Mouse (Mus musculus) monocyte, adult 2 months (primary cell): ENCODE data around the gene Megf11.

Experiments used
- DNase-seq, 2 experiments: peaks; one replicate each; pipeline ENCODE4 v3.0.0; 2022; ENCODE audit warnings: low spot score in 2 of 2, low read depth in 1 of 2

Gene Megf11

GRCm38 (mm10) chr9:64519921-64520746 lies 134.7 kb downstream of the Megf11 start:
- DNase-seq, result no peak

GRCm38 (mm10) chr9:64520747-64521283 lies 135.4 kb downstream of the Megf11 start:
- no peak for DNase-seq

GRCm38 (mm10) chr9:64523264-64524045 lies 138.0 kb downstream of the Megf11 start:
- no peak for DNase-seq

- DNase-seq, result no peak
Observed at GRCm38 (mm10) chr9:64528061-64528460, 142.6 kb downstream of the Megf11 start.

GRCm38 (mm10) chr9:64528595-64528994 lies 143.2 kb downstream of the Megf11 start:
- DNase-seq, result no peak

- no peak for DNase-seq
Observed at GRCm38 (mm10) chr9:64531935-64532334, 146.5 kb downstream of the Megf11 start.

- DNase-seq, result no peak
Observed at GRCm38 (mm10) chr9:64532711-64533242, 147.4 kb downstream of the Megf11 start.

- no peak for DNase-seq
Observed at GRCm38 (mm10) chr9:64533488-64534119, 148.2 kb downstream of the Megf11 start.

GRCm38 (mm10) chr9:64534313-64534712 lies 148.9 kb downstream of the Megf11 start:
- DNase-seq, result no peak

- DNase-seq, result no peak
Observed at GRCm38 (mm10) chr9:64534856-64535539, 149.6 kb downstream of the Megf11 start.

GRCm38 (mm10) chr9:64537821-64538220 lies 152.4 kb downstream of the Megf11 start:
- no peak for DNase-seq

- no peak for DNase-seq
Observed at GRCm38 (mm10) chr9:64542246-64542645, 156.8 kb downstream of the Megf11 start.

- no peak for DNase-seq
Observed at GRCm38 (mm10) chr9:64543125-64543524, 157.7 kb downstream of the Megf11 start.

- no peak for DNase-seq
Observed at GRCm38 (mm10) chr9:64546344-64546991, 161.0 kb downstream of the Megf11 start.

GRCm38 (mm10) chr9:64548332-64548731 lies 162.9 kb downstream of the Megf11 start:
- DNase-seq, result no peak

GRCm38 (mm10) chr9:64551307-64551706 lies 165.9 kb downstream of the Megf11 start:
- DNase-seq, result no peak

GRCm38 (mm10) chr9:64552046-64552445 lies 166.6 kb downstream of the Megf11 start:
- no peak for DNase-seq

GRCm38 (mm10) chr9:64553441-64553840 lies 168.0 kb downstream of the Megf11 start:
- no peak for DNase-seq

- no peak for DNase-seq
Observed at GRCm38 (mm10) chr9:64555620-64556019, 170.2 kb downstream of the Megf11 start.

- DNase-seq, result no peak
Observed at GRCm38 (mm10) chr9:64557110-64557745, 171.8 kb downstream of the Megf11 start.
